Mouse (Mus musculus) bone marrow macrophage, adult 2 months (primary cell): ENCODE data around the gene Rnf4.

Experiments used
- CTCF ChIP-seq: IDR thresholded peaks from 2 replicates; pipeline ENCODE4 v1.5.1; 2012; ENCODE audit warnings: low read depth, mild to moderate bottlenecking, low read length, moderate library complexity
- POLR2A ChIP-seq: IDR thresholded peaks from 2 replicates; pipeline ENCODE4 v1.6.1; 2012; ENCODE audit warnings: mild to moderate bottlenecking, low read depth, low read length, borderline replicate concordance

- no peak for TF ChIP-seq CTCF
- TF ChIP-seq POLR2A, result no peak
These were observed 38.0 kb upstream of the Rnf4 start for GRCm38 (mm10) chr5:34298061-34298460.
